Mouse (Mus musculus): ENCODE measurements around the gene Gzf1.

Gene Gzf1

GRCm38 (mm10) chr2:148706409-148707201 is 25.8 kb downstream of the Gzf1 start:
- DNase-seq (ENCODE audit: low spot score in 2 of 2): no peak

- no peak for DNase-seq (ENCODE audit: low spot score in 2 of 2)
Measured at GRCm38 (mm10) chr2:148707202-148707530, 26.3 kb downstream of the Gzf1 start.

- DNase-seq (ENCODE audit: low spot score in 2 of 2): no peak
Measured at GRCm38 (mm10) chr2:148712326-148712725, 31.5 kb downstream of the Gzf1 start.

GRCm38 (mm10) chr2:148717072-148717471 is 36.2 kb downstream of the Gzf1 start:
- DNase-seq (ENCODE audit: low spot score in 2 of 2): no peak

DNA sequence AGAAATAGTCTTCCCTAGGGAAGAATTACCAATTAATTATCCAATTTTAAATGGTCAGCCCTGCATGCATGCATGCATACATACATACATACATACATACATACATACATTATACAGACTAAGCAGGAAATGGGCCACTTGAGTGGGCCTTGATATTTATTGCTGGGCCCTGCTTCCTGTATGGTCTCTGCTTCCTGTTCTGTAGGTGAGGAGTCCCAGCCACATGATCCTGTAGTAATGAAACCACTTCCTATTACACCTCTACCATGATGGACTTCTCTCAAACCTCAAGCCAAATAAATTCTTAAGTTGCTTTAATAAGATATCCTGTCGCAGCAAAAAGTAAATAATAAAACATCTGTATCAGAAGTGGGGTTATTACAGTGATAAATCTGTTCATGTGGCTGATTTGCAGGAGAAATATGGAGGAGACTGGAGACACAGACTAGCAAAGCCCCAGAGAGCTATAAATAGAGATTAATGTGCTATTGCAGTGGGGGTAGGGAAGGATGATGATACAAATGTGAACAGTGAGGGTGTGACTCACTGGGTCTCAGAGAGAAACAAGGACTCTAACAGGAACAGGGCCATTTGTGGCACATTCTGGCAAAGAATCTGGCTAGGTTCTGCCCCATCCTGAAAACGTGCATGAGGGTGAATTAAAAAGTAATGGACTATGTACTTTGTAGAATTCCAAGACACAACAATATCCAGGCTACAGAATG is 38.6 kb downstream of the Gzf1 start:
- DNase-seq (ENCODE audit: low spot score in 2 of 2): no peak

- peak in 1 of 2 experiments; percentile 63 for DNase-seq (ENCODE audit: low spot score in 2 of 2)
Measured at GRCm38 (mm10) chr2:148731614-148732326, 50.9 kb downstream of the Gzf1 start.

DNA sequence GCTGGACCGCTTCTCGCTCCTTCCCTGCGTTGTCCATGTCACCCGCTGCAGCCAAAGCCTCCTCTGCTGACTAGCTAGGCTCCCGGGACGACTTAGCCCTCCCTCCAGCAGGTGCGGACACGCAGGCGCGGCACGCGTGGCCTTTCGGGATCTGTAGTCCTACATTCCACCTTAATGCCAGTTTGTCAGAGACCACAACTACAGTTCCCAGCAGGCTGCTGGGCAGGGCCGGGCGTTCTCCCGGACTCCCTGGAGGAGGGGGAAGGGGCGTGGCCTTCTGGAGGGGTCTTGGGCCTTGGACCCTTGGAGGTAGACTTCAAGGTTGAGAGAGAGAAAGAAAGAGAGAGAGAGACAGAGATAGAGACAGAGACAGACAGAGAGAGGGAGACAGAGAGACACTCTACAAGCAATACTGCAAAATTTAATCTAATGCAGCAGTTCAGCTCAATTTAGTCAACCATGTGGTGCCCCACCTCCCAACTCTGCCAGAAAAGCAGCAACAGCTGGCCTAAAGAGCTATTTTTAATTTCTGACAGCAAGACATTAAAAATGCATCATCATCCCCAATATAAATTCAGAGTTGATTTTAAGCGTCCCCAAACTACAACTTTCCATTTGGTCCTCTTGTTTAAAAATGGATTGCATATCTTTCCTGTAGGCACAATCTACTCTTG is 51.6 kb downstream of the Gzf1 start, which contains the start of gene Napb:
Gene Napb (minus strand): TSS at position 141 of the 674 bp plus-strand sequence.
- DNase-seq (ENCODE audit: low spot score in 2 of 2): peak; percentile 67 to 76

All from spleen, postnatal 4 days (tissue).